Mouse (Mus musculus): ENCODE results near the gene Aldh1a2. TPM values are rescaled to one million over a fixed set of nuclear protein-coding genes. Genes with fewer than 3 reads are reported as not detected.

Aldh1a2 gene
- polyA plus RNA-seq, 1 experiment from 2014 or later = 0.63 TPM

DNA sequence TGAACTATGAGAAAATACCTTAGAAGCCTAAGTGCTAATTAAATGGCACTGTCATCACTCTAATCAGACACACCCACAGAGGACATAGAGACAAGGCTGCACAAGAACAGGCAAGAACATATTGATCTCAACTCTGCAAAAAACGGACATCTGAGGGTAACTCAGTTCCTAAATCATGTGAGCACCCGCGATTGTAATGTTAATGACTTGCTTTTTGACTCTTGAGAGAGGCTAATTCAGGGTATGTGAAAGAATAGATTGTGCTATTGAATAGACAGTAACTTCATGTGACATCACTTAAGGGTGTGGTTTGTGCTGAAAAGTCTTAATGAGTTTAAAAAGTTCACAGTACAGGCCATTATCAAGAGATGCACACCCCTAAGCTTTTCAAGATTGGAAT lies 116.1 kb downstream of the Aldh1a2 start:
- no peak overlapping the region for H3K4me3 ChIP-seq (ENCODE audit: low read depth, low read length)
- ATAC-seq (no peak), DNase-seq (no peak)
- H3K9me3 ChIP-seq (ENCODE audit: low read length) = no peaks in the 10 kb centered on the region
- H3K9ac ChIP-seq (replicated peaks) = no peak overlapping the region
- no peaks in the 10 kb centered on the region for H3K4me1 ChIP-seq (ENCODE audit: insufficient read depth)
- no peaks in the 10 kb centered on the region for H3K36me3 ChIP-seq (replicated peaks; ENCODE audit: insufficient read depth, low read length)
- no peaks in the 10 kb centered on the region for H3K27me3 ChIP-seq (ENCODE audit: insufficient read depth, low read length)
- TF ChIP-seq CTCF (IDR thresholded peaks at IDR 0.05; ENCODE audit: low read depth) (no peak), EP300 (IDR thresholded peaks at IDR 0.05; ENCODE audit: low read depth) (no peak)
- no peak overlapping the region for H3K27ac ChIP-seq (ENCODE audit: low read depth)
- H3K4me2 ChIP-seq (ENCODE audit: low read depth, low read length) = no peak overlapping the region
- 63% methylated on average over 3 of the region's 3 CpGs for WGBS (ENCODE audit: insufficient replicate concordance)

DNA sequence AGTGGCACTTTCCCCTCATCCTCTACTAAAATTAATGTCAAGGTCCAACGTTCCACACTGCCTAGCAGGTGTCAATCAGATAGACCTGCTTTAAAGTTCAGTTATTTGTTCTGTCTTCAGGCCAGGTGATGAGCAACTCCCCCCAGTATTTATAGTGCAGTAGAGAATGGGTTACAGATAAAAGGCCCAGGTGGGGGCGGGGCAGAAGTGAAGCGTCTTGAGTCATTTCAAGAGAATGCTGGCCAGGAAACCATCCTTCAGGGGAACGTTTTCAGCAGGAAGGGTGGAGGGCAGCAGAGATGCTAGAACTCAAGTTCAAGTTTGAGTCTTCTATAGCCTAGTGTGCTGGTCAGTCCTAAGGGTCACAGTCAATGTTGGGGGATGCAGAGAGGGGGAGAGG lies 121.1 kb downstream of the Aldh1a2 start:
- no peak for DNase-seq
- Histone ChIP-seq H3K4me3 (ENCODE audit: low read depth, low read length) (no peak overlapping the region), H3K27me3 (ENCODE audit: insufficient read depth, low read length) (no peaks in the 10 kb centered on the region), H3K4me1 (ENCODE audit: insufficient read depth) (no peaks in the 10 kb centered on the region), H3K27ac (ENCODE audit: low read depth) (no peak overlapping the region), H3K4me2 (ENCODE audit: low read depth, low read length) (no peak overlapping the region), H3K9me3 (ENCODE audit: low read length) (no peaks in the 10 kb centered on the region), H3K36me3 (replicated peaks; ENCODE audit: insufficient read depth, low read length) (no peaks in the 10 kb centered on the region), H3K9ac (replicated peaks) (no peak overlapping the region)
- no peak for ATAC-seq
- WGBS (ENCODE audit: insufficient replicate concordance) = 41% methylated on average over 4 of the region's 4 CpGs
- TF ChIP-seq EP300 (IDR thresholded peaks at IDR 0.05; ENCODE audit: low read depth) = no peak
- TF ChIP-seq CTCF (IDR thresholded peaks at IDR 0.05; ENCODE audit: low read depth) = no peak

DNA sequence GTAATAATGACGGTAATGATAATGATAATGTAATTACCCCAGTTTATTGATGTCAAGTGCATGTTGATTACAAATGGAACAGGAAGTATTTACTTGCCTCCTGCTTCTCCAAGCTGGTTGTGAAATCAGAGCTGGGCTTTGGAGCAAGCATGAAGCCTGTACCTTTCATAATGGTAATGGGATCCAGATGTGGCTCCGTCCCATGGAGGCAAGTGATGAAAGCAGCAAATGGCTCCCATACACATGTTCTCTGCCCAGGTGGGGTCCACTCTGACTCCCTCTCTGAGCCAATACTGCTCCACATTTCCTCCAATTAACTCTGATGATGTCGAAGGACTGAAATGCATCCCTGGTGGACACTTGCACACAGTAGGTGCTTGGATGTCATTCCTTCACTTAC lies 121.8 kb downstream of the Aldh1a2 start:
- TF ChIP-seq EP300 (IDR thresholded peaks at IDR 0.05; ENCODE audit: low read depth) (no peak), CTCF (IDR thresholded peaks at IDR 0.05; ENCODE audit: low read depth) (no peak)
- Histone ChIP-seq H3K27me3 (ENCODE audit: insufficient read depth, low read length) (no peaks in the 10 kb centered on the region), H3K4me1 (ENCODE audit: insufficient read depth) (no peaks in the 10 kb centered on the region), H3K27ac (ENCODE audit: low read depth) (no peak overlapping the region), H3K9ac (replicated peaks) (no peak overlapping the region), H3K9me3 (ENCODE audit: low read length) (no peaks in the 10 kb centered on the region), H3K4me3 (ENCODE audit: low read depth, low read length) (no peak overlapping the region), H3K36me3 (replicated peaks; ENCODE audit: insufficient read depth, low read length) (no peaks in the 10 kb centered on the region), H3K4me2 (ENCODE audit: low read depth, low read length) (no peak overlapping the region)
- DNase-seq (no peak), ATAC-seq (no peak)
- 76% methylated on average over 3 of the region's 3 CpGs for WGBS (ENCODE audit: insufficient replicate concordance)

DNA sequence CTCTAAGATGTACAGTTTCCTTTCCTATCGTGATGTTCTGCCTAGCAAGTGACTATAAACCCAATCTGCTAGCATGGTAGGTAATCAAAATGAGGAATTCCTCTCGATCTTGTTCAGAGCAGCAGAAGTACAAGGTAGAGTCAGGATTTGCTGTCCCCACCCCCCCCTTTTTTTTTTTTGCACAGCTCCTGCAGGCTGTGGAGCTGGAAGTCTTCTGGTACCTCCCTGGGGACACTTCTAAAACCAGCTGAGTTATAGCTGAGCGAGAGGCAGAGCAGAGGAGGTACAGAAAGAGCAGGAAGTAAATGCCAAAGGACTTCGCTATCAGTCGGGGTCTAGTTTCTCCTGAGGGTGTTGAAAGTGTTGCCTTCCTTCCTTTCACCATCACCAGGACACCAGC lies 124.5 kb downstream of the Aldh1a2 start:
- DNase-seq (no peak), ATAC-seq (no peak)

More for the DNA sequence above, 124.5 kb downstream of the Aldh1a2 start:
- Histone ChIP-seq H3K4me3 (ENCODE audit: low read depth, low read length) (no peak overlapping the region), H3K27ac (ENCODE audit: low read depth) (no peak overlapping the region), H3K9ac (replicated peaks) (no peak overlapping the region), H3K36me3 (replicated peaks; ENCODE audit: insufficient read depth, low read length) (no peaks in the 10 kb centered on the region), H3K4me2 (ENCODE audit: low read depth, low read length) (no peak overlapping the region), H3K9me3 (ENCODE audit: low read length) (no peaks in the 10 kb centered on the region), H3K27me3 (ENCODE audit: insufficient read depth, low read length) (no peaks in the 10 kb centered on the region), H3K4me1 (ENCODE audit: insufficient read depth) (no peaks in the 10 kb centered on the region)
- WGBS (ENCODE audit: insufficient replicate concordance) = 46% methylated on average over 5 of the region's 5 CpGs
- TF ChIP-seq CTCF (IDR thresholded peaks at IDR 0.05; ENCODE audit: low read depth) (no peak), EP300 (IDR thresholded peaks at IDR 0.05; ENCODE audit: low read depth) (no peak)

Other genes starting within 250 kb of the Aldh1a2 start
- 70.9 and 75.4 TPM in 2 replicates for gene Aqp9, start 47.1 kb upstream of the Aldh1a2 start, polyA plus RNA-seq (2015; fragmentation: Nextera tagmentation; extraction: Ambion mirVana)